Mouse (Mus musculus): ENCODE data around the gene Lmo3.

- TF ChIP-seq CTCF (IDR thresholded peaks at IDR 0.05; ENCODE audit: low read depth, low read length) (no peak), POLR2A (IDR thresholded peaks at IDR 0.05; ENCODE audit: borderline replicate concordance, low read depth, low read length) (no peak)
These were observed 159.7 kb downstream of the Lmo3 start for GRCm38 (mm10) chr6:138421931-138422531.

Data from bone marrow macrophage, adult 2 months (primary cell).